ENCODE assay signal across 9 mouse cellular contexts in genomic region chr12:15849861-15850294, GRCm38 (mm10). TPM values are rescaled to one million over a fixed set of nuclear protein-coding genes. Genes with fewer than 3 reads are reported as not detected.
DNase-seq lines count a peak whose midpoint lies in the region; ATAC-seq and TF ChIP-seq lines count a peak whose summit lies in the region.
"Had no signal": no experiment of that assay in that cellular context is flagged by ENCODE, and none has a peak within 500 bp of the region (broad histone marks: within the 10 kb centered on the region; RNA-seq: fewer than 3 reads in every experiment).

No protein-coding gene starts in this region.

- 0 out of 2 replicates have a peak overlapping the region, but pooled peaks have one; percentile 11 for H3K27ac ChIP-seq in brown adipose tissue, adult 24 weeks (replicated peaks; ENCODE audit: low read depth, low read length)
- peak overlapping the region; percentile 79 for H3K27ac ChIP-seq in heart, adult 2 months
- peak overlapping the region; percentile 69 for H3K27ac ChIP-seq in limb, embryonic 15.5 days
- H3K27ac ChIP-seq in intestine, embryonic 15.5 days = no peak overlapping the region
- H3K27ac ChIP-seq: limb, embryonic 12.5 days had no signal

- intact Hi-C loops in heart, adult 2 months (cut with DNase I) = loop anchor here (1.0 to 2.0 kb wide), 2 partner anchors 33 to 159 kb away; no protein-coding TSS in a partner anchor

- no peak overlapping the region for H3K9ac ChIP-seq in heart, adult 2 months (ENCODE audit: low read depth, low read length)
- no peak overlapping the region for H3K9ac ChIP-seq in limb, embryonic 15.5 days
- H3K9ac ChIP-seq in intestine, embryonic 15.5 days = no peak overlapping the region
- H3K9ac ChIP-seq: limb, embryonic 12.5 days had no signal

- H3K4me1 ChIP-seq in brown adipose tissue, adult 24 weeks (ENCODE audit: control insufficient read depth, insufficient read depth, insufficient read length, low read length) = peaks cover 4% of the 10 kb centered on the region; the same call in 1 of the 2 replicates
- H3K4me1 ChIP-seq in heart, adult 2 months (ENCODE audit: control insufficient read depth, insufficient read depth, low read length) = peaks cover 14% of the 10 kb centered on the region
- H3K4me1 ChIP-seq in limb, embryonic 15.5 days = peaks cover 21% of the 10 kb centered on the region
- peaks cover 4% of the 10 kb centered on the region; the same call in 1 of the 2 replicates for H3K4me1 ChIP-seq in intestine, embryonic 15.5 days (replicated peaks)
- H3K4me1 ChIP-seq: limb, embryonic 12.5 days had no signal

- H3K79me2 ChIP-seq in heart, adult 2 months (replicated peaks; ENCODE audit: control insufficient read depth, insufficient read depth, low read length) = no peaks in the 10 kb centered on the region

- 7% methylated on average over 3 of the region's 3 CpGs for WGBS in heart, adult 2 months
- whole genome bisulfite sequencing in limb, embryonic 15.5 days = 32% methylated on average over 3 of the region's 3 CpGs
- 55% methylated on average over 3 of the region's 3 CpGs for WGBS in intestine, embryonic 15.5 days

- no peak overlapping the region; the same call in 1 of the 2 replicates for H3K4me2 ChIP-seq in limb, embryonic 15.5 days
- no peak overlapping the region for H3K4me2 ChIP-seq in intestine, embryonic 15.5 days (replicated peaks)
- H3K4me2 ChIP-seq: limb, embryonic 12.5 days had no signal

- H3K36me3 ChIP-seq in heart, adult 2 months (ENCODE audit: control insufficient read depth, insufficient read depth, low read length) = no peaks in the 10 kb centered on the region
- H3K36me3 ChIP-seq in limb, embryonic 15.5 days = no peaks in the 10 kb centered on the region
- H3K36me3 ChIP-seq in intestine, embryonic 15.5 days = no peaks in the 10 kb centered on the region
- H3K36me3 ChIP-seq: limb, embryonic 12.5 days had no signal

- DNase-seq in adrenal gland, adult 2 months = peak; percentile 72
- DNase-seq in adrenal gland, postnatal 4 days (ENCODE audit: low spot score in 2 of 2) = no peak
- DNase-seq in heart, adult 2 months = peak; percentile 82 to 91

- no peaks in the 10 kb centered on the region for H3K9me3 ChIP-seq in limb, embryonic 15.5 days
- no peaks in the 10 kb centered on the region for H3K9me3 ChIP-seq in intestine, embryonic 15.5 days
- H3K9me3 ChIP-seq: limb, embryonic 12.5 days had no signal

- no peak for TF ChIP-seq POLR2A in heart, adult 2 months (IDR thresholded peaks at IDR 0.05; ENCODE audit: insufficient read depth, low read depth, low read length)

- TF ChIP-seq CTCF in heart, adult 2 months (IDR thresholded peaks at IDR 0.05) = no peak; the same call in 1 of the 2 replicates

- H3K27me3 ChIP-seq in heart, adult 2 months (ENCODE audit: control insufficient read depth, insufficient read depth, low read length) = no peaks in the 10 kb centered on the region
- H3K27me3 ChIP-seq in limb, embryonic 15.5 days = no peaks in the 10 kb centered on the region
- no peaks in the 10 kb centered on the region for H3K27me3 ChIP-seq in intestine, embryonic 15.5 days (replicated peaks)
- H3K27me3 ChIP-seq: limb, embryonic 12.5 days had no signal

- TF ChIP-seq EP300 in heart, adult 2 months (IDR thresholded peaks at IDR 0.05; ENCODE audit: insufficient read depth, low read depth, low read length) = peak; percentile 98

- H3K4me3 ChIP-seq in brown adipose tissue, adult 24 weeks (ENCODE audit: insufficient read depth, low read depth, low read length) = no peak overlapping the region
- H3K4me3 ChIP-seq in heart, adult 2 months = no peak overlapping the region
- no peak overlapping the region for H3K4me3 ChIP-seq in limb, embryonic 15.5 days
- H3K4me3 ChIP-seq in intestine, embryonic 15.5 days (replicated peaks) = no peak overlapping the region
- H3K4me3 ChIP-seq: limb, embryonic 12.5 days had no signal

- 0 out of 2 replicates have a peak, but pooled peaks have one; percentile 63 for ATAC-seq in limb, embryonic 15.5 days (ENCODE audit: insufficient number of reproducible peaks, low FRiP score, low TSS enrichment, low read depth)
- no peak for ATAC-seq in megakaryocyte, adult 5-6 weeks (ENCODE audit: poor library complexity, severe bottlenecking)
- no peak for ATAC-seq in granulocyte monocyte progenitor cell, adult 5-6 weeks (replicated peaks; ENCODE audit: poor library complexity, severe bottlenecking)
- ATAC-seq in intestine, embryonic 15.5 days = no peak

RNA-seq across cellular contexts. Expression of gene Trib2, which starts 33.2 kb away (rescaled TPM):
- 10 to 100 TPM; 10.7 to 16.3 TPM for total RNA-seq in adrenal gland, adult 2 months (2021)
- polyA plus RNA-seq in adrenal gland, adult 2 months (2012; rRNA removed) = 8.8 and 10.5 TPM in 2 replicates
- 10 to 100 TPM; 25.6 to 27.4 TPM for total RNA-seq in adrenal gland, postnatal 4 days (2021)
- polyA plus RNA-seq in brown adipose tissue, adult 24 weeks (2012; ENCODE audit: insufficient read depth, insufficient read length, missing spikeins) = 2.9 and 6.3 TPM in 2 replicates
- 10 to 100 TPM; 20.4 to 32.7 TPM for total RNA-seq in heart, adult 2 months (2021)
- 15.4 and 22.7 TPM in 2 replicates for polyA plus RNA-seq in heart, adult 2 months (2012; rRNA removed)
- 51.7 and 55.5 TPM in 2 replicates for polyA plus RNA-seq in limb, embryonic 15.5 days (2015; fragmentation: Nextera tagmentation; extraction: Ambion mirVana)
- total RNA-seq in megakaryocyte, adult 5-6 weeks (2015) = 0.96 and 1.0 TPM in 2 replicates
- 0.33 and 0.57 TPM in 2 replicates for total RNA-seq in megakaryocyte, adult 5-6 weeks (2017)
- 0.47 and 1.5 TPM in 2 replicates for total RNA-seq in granulocyte monocyte progenitor cell, adult 5-6 weeks (2014; fragmentation: Nextera tagmentation)
- 0.05 and 0.09 TPM in 2 replicates for total RNA-seq in granulocyte monocyte progenitor cell, adult 5-6 weeks (2017)
- 18.5 and 21.1 TPM in 2 replicates for polyA plus RNA-seq in intestine, embryonic 15.5 days (2015; fragmentation: Nextera tagmentation; extraction: Ambion mirVana)

Comparison
In these comparisons a context has a peak if more than half of its experiments do, and no peak if none do; other contexts are left out.
1. DNase-seq: peak in adrenal gland, adult 2 months (single experiment) and heart, adult 2 months (2 of 2); none in adrenal gland, postnatal 4 days (0 of 2).
2. RNA of gene Trib2, which starts 33.2 kb away (total RNA-seq): 20.4 to 32.7 TPM in heart, adult 2 months, 25.6 to 27.4 TPM in adrenal gland, postnatal 4 days and 10.7 to 16.3 TPM in adrenal gland, adult 2 months; 0.05 to 1.5 TPM in granulocyte monocyte progenitor cell, adult 5-6 weeks and 0.33 to 1.0 TPM in megakaryocyte, adult 5-6 weeks; every median in the first group is over 4 times any median in the second.